Mouse (Mus musculus) olfactory bulb, adult 2 months (tissue): ENCODE data around the gene Tmem270. TPM values are rescaled to one million over a fixed set of nuclear protein-coding genes. Genes with fewer than 3 reads are reported as not detected.

Experiments
- H3K27ac ChIP-seq: fragments of 200-500 bp; 2 replicates; pipeline ENCODE4 v1.5.1; 2012; ENCODE audit warnings: low read depth, low read length; ENCODE audit not compliant: insufficient read depth
- H3K4me1 ChIP-seq: fragments of 200-500 bp; 2 replicates; pipeline ENCODE4 v1.6.1; 2012; ENCODE audit warnings: low read length; ENCODE audit not compliant: control insufficient read depth, insufficient read depth
- H3K4me3 ChIP-seq: fragments of 200-500 bp; 2 replicates; pipeline ENCODE4 v1.5.1; 2012; ENCODE audit warnings: mild to moderate bottlenecking, low read depth, low read length, moderate library complexity; ENCODE audit not compliant: insufficient read depth
- CTCF ChIP-seq: fragments of 200-500 bp; IDR thresholded peaks from 2 replicates; pipeline ENCODE4 v1.5.1; 2012; ENCODE audit warnings: low read depth, mild to moderate bottlenecking, low read length, moderate library complexity; ENCODE audit not compliant: insufficient read depth
- POLR2A ChIP-seq: fragments of 200-500 bp; IDR thresholded peaks from 2 replicates; pipeline ENCODE4 v1.6.1; 2012; ENCODE audit warnings: mild to moderate bottlenecking, low read depth, low read length, moderate library complexity; ENCODE audit not compliant: insufficient read depth
- WGBS: fragments of 180-500 bp; shearing (Covaris S2); methylation state at CpG from one replicate; pipeline ENCODE4 v1.1.7; 2018; 5-methylcytosine and 5-hydroxymethylcytosine counted together
- polyA plus RNA-seq: library from polyadenylated mRNA; stranded (reverse); fragments of >200 nt; gene quantifications from 2 replicates; pipeline ENCODE4 v1.2.4, GENCODE M21; 2012; ENCODE audit warnings: low replicate concordance; ENCODE audit not compliant: missing spikeins, insufficient read depth, insufficient read length

The Tmem270 gene
- polyA plus RNA-seq, 1 experiment: not detected

- TF ChIP-seq CTCF (no peak), POLR2A (no peak)
- Histone ChIP-seq H3K4me3 (no peak overlapping the region), H3K4me1 (peaks cover 9% of the 10 kb centered on the region), H3K27ac (no peak overlapping the region)
- WGBS: 30% methylated on average over 21 of the region's 21 CpGs
Observed at GRCm38 (mm10) chr5:134873956-134874879, 32.3 kb downstream of the Tmem270 start.

- H3K27ac ChIP-seq: no peak overlapping the region
- TF ChIP-seq POLR2A: no peak
- no peak for TF ChIP-seq CTCF
- 80% methylated on average over 8 of the region's 8 CpGs for WGBS
- H3K4me3 ChIP-seq: no peak overlapping the region
- peaks cover 9% of the 10 kb centered on the region for H3K4me1 ChIP-seq
Observed at GRCm38 (mm10) chr5:134873034-134873433, 33.5 kb downstream of the Tmem270 start.

GRCm38 (mm10) chr5:134872597-134872996, 33.9 kb downstream of the Tmem270 start:
- H3K4me3 ChIP-seq: no peak overlapping the region
- no peak overlapping the region for H3K27ac ChIP-seq
- TF ChIP-seq POLR2A (no peak), CTCF (no peak)
- WGBS: 77% methylated on average over 5 of the region's 5 CpGs
- H3K4me1 ChIP-seq: peaks cover 9% of the 10 kb centered on the region

GRCm38 (mm10) chr5:134868506-134868905, 38.0 kb downstream of the Tmem270 start:
- Histone ChIP-seq H3K4me3 (no peak overlapping the region), H3K27ac (no peak overlapping the region), H3K4me1 (0 out of 2 replicates have a peak, but pooled peaks cover 3% of the 10 kb centered on the region)
- TF ChIP-seq CTCF: no peak
- no peak for TF ChIP-seq POLR2A
- WGBS: 80% methylated on average over 5 of the region's 5 CpGs

- WGBS: 58% methylated on average over 18 of the region's 18 CpGs
- Histone ChIP-seq H3K4me3 (no peak overlapping the region), H3K27ac (no peak overlapping the region), H3K4me1 (no peaks in the 10 kb centered on the region)
- TF ChIP-seq CTCF (no peak), POLR2A (no peak)
Observed at GRCm38 (mm10) chr5:134867320-134868144, 39.0 kb downstream of the Tmem270 start.

GRCm38 (mm10) chr5:134865158-134865557, 41.4 kb downstream of the Tmem270 start:
- Histone ChIP-seq H3K27ac (no peak overlapping the region), H3K4me1 (no peaks in the 10 kb centered on the region), H3K4me3 (no peak overlapping the region)
- 46% methylated on average over 8 of the region's 8 CpGs for WGBS
- TF ChIP-seq POLR2A (no peak), CTCF (no peak)

GRCm38 (mm10) chr5:134861902-134862497, 44.5 kb downstream of the Tmem270 start:
- WGBS: 68% methylated on average over 16 of the region's 16 CpGs
- H3K4me1 ChIP-seq: no peaks in the 10 kb centered on the region
- no peak overlapping the region for H3K27ac ChIP-seq
- H3K4me3 ChIP-seq: no peak overlapping the region
- no peak for TF ChIP-seq POLR2A
- TF ChIP-seq CTCF: no peak

GRCm38 (mm10) chr5:134859193-134859592, 47.3 kb downstream of the Tmem270 start:
- Histone ChIP-seq H3K27ac (no peak overlapping the region), H3K4me3 (no peak overlapping the region), H3K4me1 (no peaks in the 10 kb centered on the region)
- TF ChIP-seq POLR2A (no peak), CTCF (no peak)
- 95% methylated on average over 5 of the region's 5 CpGs for WGBS
